Mouse (Mus musculus) cortical plate, adult 2 months (tissue): ENCODE results near the gene Amz2.

Experiments
- CTCF ChIP-seq: fragments of 200-500 bp; IDR thresholded peaks from 2 replicates; pipeline ENCODE4 v1.5.1; 2011; ENCODE audit warnings: mild to moderate bottlenecking, control low read depth, low read length; ENCODE audit not compliant: insufficient read depth; ENCODE audit errors: extremely low read depth
- POLR2A ChIP-seq: fragments of 200-500 bp; IDR thresholded peaks from 2 replicates; pipeline ENCODE4 v1.6.1; 2011; ENCODE audit warnings: mild to moderate bottlenecking, low read length, control low read depth; ENCODE audit not compliant: insufficient read depth; ENCODE audit errors: extremely low read depth

DNA sequence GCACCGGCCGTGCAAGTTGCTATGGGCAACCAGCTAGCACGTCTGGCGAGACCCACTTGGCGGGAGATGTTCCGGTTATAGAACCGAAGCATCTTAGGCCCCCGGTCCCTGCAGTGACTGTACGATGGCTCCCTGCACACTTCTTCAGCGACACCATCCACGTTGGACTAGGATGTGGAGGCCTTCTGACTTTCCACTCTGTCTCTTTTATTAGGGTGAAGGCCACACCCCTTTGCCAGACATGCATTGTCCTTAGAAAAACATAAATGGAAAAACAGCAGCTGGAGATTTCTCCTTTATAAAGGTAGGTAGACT is 483 bp downstream of the Amz2 start:
- TF ChIP-seq CTCF (no peak), POLR2A (no peak)
